Mouse (Mus musculus) CH12.LX (cell line): Measurements from ENCODE around the gene Isyna1.

ENCODE experiments used
- CTCF ChIP-seq, 2 experiments: IDR thresholded peaks in 1 of 2; conservative IDR thresholded peaks in 1 of 2; 2 replicates each; pipeline ENCODE4 v1.5.1; 2011 to 2012; ENCODE audit warnings: low read depth in 2 of 2, low read length in 2 of 2, improper control_type of control experiment in 1 of 2, inconsistent platforms in 1 of 2, mild to moderate bottlenecking in 1 of 2, moderate library complexity in 1 of 2
- RAD21 ChIP-seq: IDR thresholded peaks from 2 replicates; pipeline ENCODE4 v1.6.1; 2011; ENCODE audit warnings: low read depth, mild to moderate bottlenecking, low read length, improper control_type of control experiment, moderate library complexity
- ZC3H11A ChIP-seq: IDR thresholded peaks from 2 replicates; pipeline ENCODE4 v1.6.1; 2012; ENCODE audit warnings: low read depth, mild to moderate bottlenecking, inconsistent platforms, low read length, improper control_type of control experiment

GRCm38 (mm10) chr8:70615281-70615680 lies 21.1 kb downstream of the Isyna1 start:
- TF ChIP-seq ZC3H11A (no peak), RAD21 (no peak), CTCF (conservative IDR thresholded peaks at IDR 0.05 in 1 of 2, IDR thresholded peaks at IDR 0.05 in 1 of 2; ENCODE audit: low read depth in 2 of 2, low read length in 2 of 2) (no peak)
